Mouse (Mus musculus) spleen, postnatal 10 days (tissue): ENCODE results near the gene Kmt2b.

ENCODE experiments used
- DNase-seq, 2 experiments: peaks; one replicate each; pipeline ENCODE4 v3.0.0; 2021 to 2022; ENCODE audit warnings: low spot score in 2 of 2

Kmt2b gene

DNA sequence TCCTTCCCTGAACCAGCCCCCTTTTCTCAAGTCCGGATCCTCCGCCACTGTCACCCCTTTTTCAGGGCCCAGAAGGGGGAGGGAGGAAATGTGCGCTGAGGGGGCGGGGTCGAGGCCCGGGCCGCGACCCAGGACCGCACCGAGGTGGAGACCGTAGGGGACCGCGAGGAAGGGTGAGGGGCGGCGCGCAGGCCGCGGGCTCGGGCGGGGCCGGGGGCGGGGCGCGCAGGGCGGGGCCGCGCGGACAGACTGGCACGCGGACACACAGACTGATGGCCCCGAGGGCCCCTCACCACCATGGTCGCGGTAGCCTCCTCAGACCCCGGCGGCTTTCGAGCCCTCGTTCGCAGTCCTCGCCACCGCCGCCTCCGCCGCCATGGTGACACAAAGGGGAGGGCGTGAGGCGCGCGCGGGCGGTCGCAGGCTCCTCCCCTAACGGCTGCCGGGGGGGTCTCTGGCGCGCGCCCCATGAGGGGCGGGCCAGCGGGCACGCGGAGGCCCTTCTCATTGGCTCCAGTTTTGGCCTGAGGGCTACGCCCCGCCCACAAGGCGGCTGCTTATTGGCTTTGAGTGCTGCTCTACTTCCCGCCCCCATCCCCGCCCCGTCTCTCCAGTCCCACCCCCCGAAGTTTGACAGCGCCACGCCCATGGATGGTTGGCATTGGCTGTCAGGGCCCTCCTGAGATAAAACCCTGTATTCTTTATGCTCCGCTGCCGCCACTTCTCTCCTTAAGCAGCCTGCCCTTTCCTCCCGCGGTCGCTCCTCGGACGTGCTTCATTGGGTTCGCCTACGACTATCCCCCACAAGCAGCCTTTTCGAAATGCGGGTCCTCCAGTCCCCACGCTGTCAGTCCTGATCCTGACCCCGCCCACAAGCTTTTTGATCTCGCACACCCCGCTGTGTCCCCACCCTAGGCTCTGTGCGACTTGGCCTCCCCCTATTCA is 53.6 kb downstream of the Kmt2b start, which contains the start of gene Arhgap33:
Gene Arhgap33, minus strand, starts transcription at position 428 of the 945 bp plus-strand sequence.
- DNase-seq: peak; percentile 91 to 97

DNA sequence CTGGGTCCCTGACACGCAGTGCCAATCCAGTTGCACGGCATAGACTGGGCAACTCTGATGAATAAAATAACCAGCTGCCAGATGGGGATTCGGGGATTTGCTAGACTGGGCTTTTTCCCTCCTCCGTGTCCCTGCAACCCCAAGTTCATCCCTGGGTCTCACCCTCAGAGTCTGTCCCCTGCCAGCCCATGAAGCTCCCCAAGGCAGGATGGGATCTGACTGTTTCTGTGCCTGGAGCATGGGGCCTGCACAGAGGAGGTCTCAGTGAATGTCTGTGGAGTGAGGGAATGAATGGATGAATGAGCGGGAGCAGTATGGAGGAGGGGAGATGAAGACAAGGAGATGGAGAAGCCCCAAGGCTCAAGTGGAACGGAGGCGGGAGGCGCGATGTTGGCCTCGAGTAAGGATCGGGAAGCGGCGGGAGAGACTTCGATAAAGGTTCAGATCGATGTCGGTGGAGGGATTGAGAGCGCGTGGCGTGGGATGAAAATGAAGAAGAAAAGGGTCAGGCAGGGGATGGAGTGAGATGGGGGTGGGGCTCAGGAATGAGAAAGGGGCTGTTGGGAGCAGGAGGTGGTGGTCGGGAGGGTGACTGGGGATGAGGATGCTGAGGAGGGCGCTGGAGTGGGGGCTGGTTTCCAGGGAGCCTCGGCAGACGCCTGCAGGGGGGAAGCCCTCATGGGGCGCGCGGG is 54.4 kb downstream of the Kmt2b start:
- DNase-seq: peak in 1 of 2 experiments; percentile 38

DNA sequence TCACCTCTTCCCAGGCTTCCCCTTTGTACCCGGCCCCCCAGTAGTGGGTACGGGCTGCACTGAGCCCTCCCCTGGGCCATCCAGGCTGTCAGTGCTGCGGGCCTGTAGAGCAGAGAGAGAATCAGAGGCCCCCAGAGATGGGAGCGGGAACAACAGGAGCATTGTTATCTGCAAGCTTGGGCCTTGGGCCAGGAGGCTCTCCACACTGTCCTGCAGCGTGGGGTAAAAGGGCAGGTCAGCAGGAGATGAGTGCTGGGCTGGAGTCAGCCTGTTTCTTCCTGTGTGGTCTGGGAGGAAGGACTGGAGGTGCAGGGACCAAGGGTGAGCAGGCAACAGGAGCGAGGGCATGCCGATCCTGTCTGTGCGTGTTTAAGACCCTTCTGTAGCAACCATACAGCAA is 55.6 kb downstream of the Kmt2b start:
- no peak for DNase-seq

DNA sequence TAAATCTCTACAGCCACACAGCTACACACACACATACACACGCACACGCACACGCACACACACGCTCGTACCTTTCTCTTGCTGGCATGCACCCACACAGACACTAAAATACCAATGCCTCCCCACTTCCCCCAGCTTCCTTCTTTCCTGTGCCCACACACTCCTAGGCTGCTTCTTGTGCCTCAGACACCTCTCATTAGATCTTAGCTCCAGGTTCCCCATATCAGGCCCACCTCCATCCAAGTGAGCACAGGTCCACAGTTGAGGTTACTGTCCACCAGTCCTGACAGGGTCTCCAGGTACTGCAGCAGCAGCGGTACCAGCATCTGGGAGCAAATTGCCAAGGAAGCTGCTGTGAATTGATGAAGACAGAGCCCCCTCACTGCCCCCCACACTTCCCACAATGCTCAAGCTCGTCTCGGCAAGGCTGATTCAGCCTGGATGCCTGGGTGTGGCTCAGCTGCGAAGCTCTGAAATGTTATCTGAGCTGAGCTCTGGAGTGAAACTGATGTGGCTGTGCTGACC is 57.2 kb downstream of the Kmt2b start:
- no peak for DNase-seq

DNA sequence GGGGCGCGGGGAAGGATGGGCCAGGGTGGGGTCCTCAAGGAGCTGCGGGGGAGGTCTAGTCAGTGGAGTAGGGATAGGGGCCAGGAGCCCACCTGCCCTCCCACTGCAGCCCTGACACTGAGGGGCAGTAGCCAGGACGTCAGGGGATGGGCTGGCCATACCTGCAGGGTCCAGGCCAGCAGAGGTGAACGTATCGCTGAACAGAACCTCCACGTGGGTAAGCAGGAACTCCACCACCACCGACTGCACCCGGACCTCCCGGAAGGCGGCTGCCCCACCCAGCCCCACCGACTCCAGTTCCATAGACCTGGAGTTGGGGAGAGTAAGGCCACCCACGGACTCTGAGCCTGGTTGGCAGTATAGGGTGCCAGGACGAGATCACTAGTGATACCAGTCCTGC is 61.5 kb downstream of the Kmt2b start:
- DNase-seq: no peak

DNA sequence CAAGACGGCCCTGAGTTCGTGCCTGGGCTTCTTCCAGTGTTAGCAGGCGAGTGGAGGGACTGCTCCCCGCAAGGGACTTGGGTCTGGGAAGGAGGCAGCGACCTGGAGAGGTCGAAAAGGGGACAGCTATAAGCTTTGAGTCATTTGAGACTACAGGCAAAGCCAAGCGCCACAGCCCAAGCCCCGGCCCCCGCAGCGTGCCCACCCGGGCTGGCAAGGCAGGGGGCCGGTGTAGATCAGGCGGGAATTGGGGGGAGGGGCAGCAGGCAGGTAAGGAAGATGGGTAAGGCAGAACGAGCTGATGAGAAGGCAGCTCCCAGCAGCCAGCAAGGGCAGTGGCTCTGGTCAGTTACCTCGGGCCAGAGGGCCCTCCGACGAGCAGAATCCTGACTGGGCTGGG is 62.1 kb downstream of the Kmt2b start:
- no peak for DNase-seq

DNA sequence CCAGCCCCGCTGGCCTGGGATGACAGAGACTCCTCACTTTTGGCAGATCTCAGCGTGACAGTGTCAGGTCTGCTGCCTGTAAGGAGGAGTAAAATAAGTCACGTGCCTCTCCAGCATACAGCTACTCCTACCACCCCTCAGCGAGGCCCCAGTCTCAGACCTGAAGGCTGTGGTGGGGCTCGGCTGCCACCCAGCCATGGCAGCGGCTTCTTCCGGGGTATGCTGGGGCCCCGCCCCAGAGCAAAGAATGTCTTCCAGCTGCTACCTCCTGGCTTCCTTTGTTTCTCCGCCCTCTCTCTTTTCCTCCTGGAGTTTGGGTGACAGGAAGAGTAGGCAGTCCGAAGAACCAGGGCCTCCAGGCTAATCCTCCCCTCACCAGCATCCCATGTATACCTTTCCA is 62.6 kb downstream of the Kmt2b start:
- no peak for DNase-seq

DNA sequence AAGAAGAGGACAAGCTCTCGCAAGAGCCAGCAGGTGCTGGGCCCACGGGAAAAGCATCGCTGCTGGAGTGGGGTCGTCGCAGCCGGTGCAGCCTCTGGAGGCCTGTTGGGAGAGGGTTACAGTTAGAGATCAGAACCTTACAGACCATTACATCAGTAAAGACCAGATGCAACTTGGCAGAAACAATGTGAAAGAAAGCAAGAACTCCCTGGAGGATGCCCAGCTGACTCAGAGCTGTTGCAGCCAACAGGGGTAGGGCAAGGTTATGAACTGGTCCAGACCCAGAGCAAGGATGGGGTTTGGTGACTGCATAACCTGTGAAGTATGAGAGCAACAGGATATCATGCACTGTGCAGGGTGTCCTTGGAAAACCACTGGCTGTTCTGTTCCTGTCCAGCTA is 64.0 kb downstream of the Kmt2b start:
- DNase-seq: no peak

DNA sequence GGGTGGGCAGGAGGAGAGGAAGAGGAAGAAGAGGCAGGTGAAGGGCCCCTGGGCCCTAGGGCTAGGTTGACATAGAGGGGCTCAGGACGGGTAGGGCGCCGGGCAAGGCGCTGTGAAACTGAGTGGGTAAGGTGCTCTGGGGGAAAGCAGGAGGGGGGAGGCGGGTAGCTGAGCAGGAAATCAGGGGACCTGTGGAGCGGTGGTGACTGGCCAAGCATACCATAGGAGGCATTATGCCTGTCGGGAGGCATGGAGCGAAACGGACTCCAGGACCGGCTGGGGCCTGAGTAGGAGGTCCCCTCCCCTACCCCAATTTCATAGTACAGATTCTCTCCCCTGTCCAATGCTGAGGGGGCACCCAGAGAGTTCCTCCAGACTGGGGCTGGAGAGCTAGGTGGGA is 65.7 kb downstream of the Kmt2b start:
- DNase-seq: no peak

DNA sequence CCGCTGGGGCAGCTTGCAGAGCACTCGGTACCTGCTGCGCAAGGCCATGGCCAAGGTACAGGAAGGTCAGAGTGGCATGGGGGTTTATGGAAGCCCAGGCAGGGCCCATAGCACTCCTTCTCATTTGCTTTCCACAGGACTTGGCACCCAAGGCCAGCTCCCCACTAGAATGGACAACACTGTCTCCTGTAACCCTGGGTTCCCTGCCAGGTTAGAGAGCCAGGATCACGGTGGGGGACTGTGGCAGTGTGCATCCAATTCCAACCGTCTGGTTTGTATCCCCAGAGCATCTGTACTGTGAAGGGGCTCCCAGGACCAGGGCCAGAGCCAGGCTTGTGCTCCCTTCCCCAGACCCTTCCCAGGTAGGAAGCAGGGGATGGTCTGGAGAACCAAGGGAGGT is 67.7 kb downstream of the Kmt2b start:
- no peak for DNase-seq

DNA sequence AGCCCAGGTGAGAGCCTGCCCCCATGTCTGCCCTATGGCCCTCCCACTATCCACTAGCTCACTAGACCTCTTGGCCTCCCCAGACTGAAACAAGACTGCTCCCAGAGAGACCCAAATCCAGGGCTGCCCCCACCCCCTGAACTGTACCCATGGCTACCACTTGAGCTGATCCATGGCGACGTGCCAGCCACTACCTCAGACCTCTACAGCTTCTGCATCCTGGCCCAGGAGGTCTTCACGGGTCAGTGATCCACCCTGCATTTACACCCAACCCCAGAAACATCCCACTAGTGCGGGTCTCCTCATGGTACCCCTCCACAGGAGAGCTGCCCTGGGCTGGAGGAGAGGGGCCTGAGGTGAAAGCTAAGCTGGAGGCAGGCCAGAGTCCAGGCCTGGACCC is 68.1 kb downstream of the Kmt2b start:
- DNase-seq: no peak
